Mouse (Mus musculus) lung, adult 2 months (tissue): Measurements from ENCODE around the gene Socs7.

Source experiments
- CTCF ChIP-seq: fragments of 200-500 bp; IDR thresholded peaks from 2 replicates; pipeline ENCODE4 v1.5.1; 2011; ENCODE audit warnings: mild to moderate bottlenecking, low read length, control low read depth; ENCODE audit not compliant: insufficient read depth
- POLR2A ChIP-seq: fragments of 200-500 bp; IDR thresholded peaks from 2 replicates; pipeline ENCODE4 v1.6.1; 2011; ENCODE audit warnings: low read depth, mild to moderate bottlenecking, control low read depth, low read length, borderline replicate concordance; ENCODE audit errors: extremely low read depth

DNA sequence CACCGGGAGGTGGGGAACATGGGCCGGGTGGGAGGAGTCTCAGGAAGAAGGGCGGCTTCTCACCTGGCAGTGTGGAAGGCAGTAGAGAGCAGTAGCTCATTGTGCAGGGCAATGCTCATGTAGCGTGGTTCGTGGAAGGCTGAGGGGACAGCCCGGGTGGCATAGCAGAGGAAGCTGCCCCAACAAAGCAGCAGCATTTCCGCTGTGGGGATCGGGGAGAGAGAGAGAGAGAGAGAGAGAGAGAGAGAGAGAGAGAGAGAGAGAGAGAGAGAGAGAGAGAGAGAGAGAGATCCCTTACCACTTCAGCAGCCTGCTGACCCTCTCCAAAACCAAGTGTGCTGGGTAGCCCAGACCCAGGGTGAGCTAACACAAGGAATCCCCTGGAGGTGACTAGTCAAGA is 19.2 kb upstream of the Socs7 start:
- TF ChIP-seq CTCF (no peak), POLR2A (no peak)
